Comparison of ENCODE assay signal across 25 mouse cellular contexts in genomic region chr5:122719168-122719567, GRCm38 (mm10). TPM values are rescaled to one million over a fixed set of nuclear protein-coding genes. Genes with fewer than 3 reads are reported as not detected.
DNase-seq lines count a peak whose midpoint lies in the region; ATAC-seq and TF ChIP-seq lines count a peak whose summit lies in the region.
"Had no signal": no experiment of that assay in that cellular context is flagged by ENCODE, and none has a peak within 500 bp of the region (broad histone marks: within the 10 kb centered on the region; RNA-seq: fewer than 3 reads in every experiment).

No protein-coding gene starts in this region.

- DNase-seq in CD4-positive, CD25-positive, alpha-beta regulatory T cell, adult 2 months (ENCODE audit: low read depth, low spot score): peak; percentile 66
- DNase-seq in natural killer cell, adult 2 months (ENCODE audit: low spot score in 2 of 2): peak; percentile 54 to 61
- DNase-seq in thymus, postnatal 25 days: peak; percentile 23
- DNase-seq in adipocyte (ENCODE audit: low spot score): no peak
- DNase-seq in cerebellum, adult 2 months: no peak
- DNase-seq: adrenal gland, adult 8-10 months; cerebellum, adult 11-12 months; cerebellum, postnatal 14 days; forebrain, postnatal 0 days; gastrocnemius, postnatal 25 days; heart, adult 18-20 months; heart, postnatal 10 days; kidney, adult 9 months; kidney, postnatal 25 days; layer of hippocampus, postnatal 36 days; lung, postnatal 36 days had no signal

- no peaks in the 10 kb centered on the region for H3K27me3 ChIP-seq in cerebellum, adult 2 months (ENCODE audit: control insufficient read depth, insufficient read depth, low read length)
- H3K27me3 ChIP-seq: heart, embryonic 12.5 days; hindbrain, embryonic 12.5 days; limb, embryonic 15.5 days; liver, embryonic 15.5 days; lung, embryonic 15.5 days; midbrain, embryonic 15.5 days had no signal

- H3K4me1 ChIP-seq in cerebellum, adult 2 months (ENCODE audit: control insufficient read depth, insufficient read depth, low read length): no peaks in the 10 kb centered on the region
- H3K4me1 ChIP-seq: heart, embryonic 12.5 days; hindbrain, embryonic 12.5 days; liver, embryonic 15.5 days; midbrain, embryonic 15.5 days had no signal

- TF ChIP-seq CTCF in cerebellum, adult 2 months (IDR thresholded peaks at IDR 0.05; ENCODE audit: borderline replicate concordance, insufficient read depth, low read depth, low read length): no peak

- no peak overlapping the region for H3K27ac ChIP-seq in cerebellum, adult 2 months (ENCODE audit: insufficient read depth, low read length)
- H3K27ac ChIP-seq: hindbrain, embryonic 12.5 days; layer of hippocampus, adult 2 months; limb, embryonic 15.5 days; liver, embryonic 15.5 days; lung, embryonic 15.5 days; midbrain, embryonic 15.5 days had no signal

- TF ChIP-seq POLR2A in cerebellum, adult 2 months (IDR thresholded peaks at IDR 0.05; ENCODE audit: borderline replicate concordance, insufficient read depth, low read length): no peak

- peak; percentile 86 for ATAC-seq in activated CD4-positive, CD25-positive, alpha-beta regulatory T cell, adult 4 months
- ATAC-seq in frontal cortex, adult (ENCODE audit: low TSS enrichment): no peak
- ATAC-seq: forebrain, postnatal 0 days; midbrain, embryonic 15.5 days had no signal

- H3K4me3 ChIP-seq in cerebellum, adult 2 months (replicated peaks; ENCODE audit: insufficient read depth, low read depth, low read length): no peak overlapping the region
- H3K4me3 ChIP-seq: heart, embryonic 12.5 days; hindbrain, embryonic 12.5 days; layer of hippocampus, adult 2 months; limb, embryonic 15.5 days; liver, embryonic 15.5 days; lung, embryonic 15.5 days; midbrain, embryonic 15.5 days had no signal

- WGBS in cerebellum, adult 2 months: 91% methylated on average over 8 of the region's 8 CpGs

RNA-seq across cellular contexts. Expression of gene P2rx4, which starts 11.8 kb away (rescaled TPM):
- polyA plus RNA-seq in activated CD4-positive, CD25-positive, alpha-beta regulatory T cell, adult 4 months (2017; shearing (Covaris generic)): 10 to 100 TPM; 27.6 to 32.1 TPM
- polyA plus RNA-seq in cerebellum, adult 2 months (2012; rRNA removed): 42.0 and 48.3 TPM in 2 replicates

Comparison
In these comparisons a context has a peak if more than half of its experiments do, and no peak if none do; other contexts are left out.
1. DNase-seq: peak in CD4-positive, CD25-positive, alpha-beta regulatory T cell, adult 2 months (single experiment), natural killer cell, adult 2 months (2 of 2) and thymus, postnatal 25 days (single experiment); none in adipocyte (single experiment) and cerebellum, adult 2 months (0 of 2).